Mouse (Mus musculus): Measurements from ENCODE around the gene Kcnk16.

- TF ChIP-seq GATA1 (IDR thresholded peaks at IDR 0.05; ENCODE audit: low read length) (no peak), TAL1 (IDR thresholded peaks at IDR 0.05; ENCODE audit: low read length) (no peak)
These were observed 45.7 kb downstream of the Kcnk16 start for GRCm38 (mm10) chr14:20223253-20223652.
